Mouse (Mus musculus): Measurements from ENCODE around the gene Esrrg.

Esrrg gene

DNA sequence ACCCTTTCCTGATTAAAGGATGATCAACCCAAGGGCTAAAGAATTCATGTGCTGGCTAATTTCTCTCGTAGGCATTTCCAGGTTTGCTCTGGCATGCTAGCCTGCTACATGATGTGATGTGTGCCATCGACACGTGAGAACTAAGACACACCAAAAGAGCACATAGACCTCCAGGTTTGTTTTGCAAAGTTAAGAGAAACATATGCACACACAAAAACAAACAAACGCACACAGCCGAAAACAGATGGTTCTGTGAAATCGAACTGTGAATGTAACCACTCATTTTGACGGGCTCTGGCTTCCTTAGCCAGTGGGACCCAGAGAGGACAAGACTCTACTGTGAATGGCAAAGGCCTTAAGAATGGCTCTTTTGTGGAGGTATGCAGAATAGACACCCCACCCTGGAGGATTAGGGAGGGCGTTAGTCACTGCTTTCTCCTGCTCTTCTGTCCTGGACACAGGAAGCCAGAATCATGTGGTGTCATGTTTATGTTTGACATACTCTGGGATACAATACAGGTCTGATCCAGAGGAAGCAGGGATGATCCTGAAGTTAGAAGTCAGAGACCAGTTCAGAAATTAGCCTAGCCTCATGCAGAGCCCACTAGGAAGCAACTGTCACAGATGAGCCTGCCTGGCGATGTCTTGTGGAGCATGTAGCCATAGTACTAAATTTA lies 217.0 kb downstream of the Esrrg start:
- in situ Hi-C loops (cut with MboI, MseI) = no loop called here

GRCm38 (mm10) chr1:187826140-187826539 lies 217.5 kb downstream of the Esrrg start:
- in situ Hi-C loops (cut with MboI, MseI) = no loop called here

DNA sequence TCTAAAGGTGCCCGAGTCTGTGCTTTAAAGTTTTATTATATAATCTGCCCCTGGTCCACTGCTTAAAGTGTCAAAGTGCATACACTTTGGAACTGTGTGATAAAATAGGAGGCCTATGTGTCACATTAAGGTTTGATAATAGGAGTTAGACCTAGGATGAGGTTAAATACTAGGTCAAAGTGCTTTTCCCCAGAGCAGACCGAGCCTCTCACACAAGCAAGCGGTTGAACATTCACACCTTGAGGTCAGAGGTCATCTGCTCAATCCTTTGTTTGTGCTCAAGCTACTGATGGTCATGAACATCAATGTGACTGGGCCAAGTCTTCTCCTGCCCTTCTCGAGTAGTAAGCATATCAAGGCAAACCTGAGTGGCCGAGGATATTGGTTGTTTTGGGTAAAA lies 218.3 kb downstream of the Esrrg start:
- in situ Hi-C loops (cut with MboI, MseI) = no loop called here

DNA sequence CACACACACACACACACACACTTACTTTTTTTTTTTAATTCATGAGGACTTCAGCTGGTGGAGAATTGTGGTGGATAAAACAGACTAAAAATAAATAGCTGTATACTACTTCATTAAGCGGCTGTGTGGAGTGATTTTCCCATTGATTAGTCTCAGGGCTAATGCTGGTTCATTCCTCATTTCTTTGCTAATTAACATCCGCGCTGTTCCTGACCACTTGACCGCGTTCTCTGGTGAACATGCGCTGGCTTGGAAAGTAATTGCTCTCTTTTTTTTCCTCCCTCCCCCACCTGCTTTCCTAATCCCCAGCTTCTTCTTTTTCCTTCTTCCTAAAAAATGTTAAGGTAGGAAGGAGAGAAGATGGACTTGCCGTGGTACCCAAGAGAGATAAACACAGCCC lies 222.3 kb downstream of the Esrrg start:
- in situ Hi-C loops (cut with MboI, MseI) = no loop called here

DNA sequence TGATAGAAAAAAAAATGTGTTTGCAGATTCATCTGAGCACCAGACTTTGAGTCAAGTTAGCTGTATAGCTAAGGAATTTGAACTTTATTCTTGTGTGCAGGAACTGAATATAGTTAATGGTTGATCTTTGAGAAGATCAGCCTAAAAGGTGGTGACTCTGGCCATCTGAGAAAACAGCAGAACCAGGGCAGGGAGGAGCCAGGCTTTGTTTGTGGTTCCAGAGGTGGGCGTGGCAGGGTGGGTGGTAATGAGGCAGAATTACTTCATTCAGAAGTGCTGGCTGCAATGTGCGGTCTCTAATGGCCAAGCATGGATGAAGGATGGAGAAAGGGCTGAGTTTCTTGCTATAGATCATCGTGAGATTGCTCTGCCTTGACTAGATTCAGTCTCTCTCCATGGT lies 224.3 kb downstream of the Esrrg start:
- in situ Hi-C loops (cut with MboI, MseI) = no loop called here

DNA sequence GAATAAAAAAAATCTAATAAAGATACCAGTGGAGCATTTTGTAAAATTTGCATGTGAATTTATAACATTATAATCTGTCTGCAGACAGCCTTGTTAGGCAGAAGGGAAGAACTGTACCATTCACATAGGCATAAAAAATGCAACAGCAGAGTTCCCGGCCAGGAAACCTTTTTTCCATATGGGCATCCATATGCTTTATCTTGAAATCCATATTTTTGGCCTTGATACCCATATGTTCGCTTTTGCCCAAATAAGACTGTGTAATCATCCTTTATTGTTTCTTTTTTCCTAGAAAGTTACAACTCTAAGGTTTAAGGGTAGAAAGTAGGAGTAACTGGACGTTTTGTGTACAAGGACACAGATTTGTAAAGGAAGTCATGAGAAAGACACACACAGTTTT lies 226.0 kb downstream of the Esrrg start:
- in situ Hi-C loops (cut with MboI, MseI) = no loop called here

DNA sequence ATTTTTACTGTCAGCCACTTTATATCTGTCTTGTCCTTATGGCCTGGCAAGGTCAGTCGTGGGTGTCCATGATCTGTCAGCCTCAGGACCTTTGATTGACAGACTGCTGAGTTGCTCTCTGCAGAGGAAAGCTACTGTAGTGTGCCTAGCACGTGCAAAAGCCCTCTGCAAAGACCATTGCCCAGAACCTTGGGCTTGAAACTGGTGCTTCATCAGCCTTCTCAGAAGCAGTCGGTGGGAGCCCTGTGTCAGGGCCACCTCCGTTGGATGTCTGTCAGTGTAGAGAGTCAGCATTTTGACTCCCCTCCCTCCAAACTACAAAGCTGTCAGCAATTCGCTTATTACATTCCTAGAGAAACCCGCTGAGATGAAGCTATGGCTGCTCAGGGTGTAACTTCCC lies 227.8 kb downstream of the Esrrg start:
- in situ Hi-C loops (cut with MboI, MseI) = no loop called here

DNA sequence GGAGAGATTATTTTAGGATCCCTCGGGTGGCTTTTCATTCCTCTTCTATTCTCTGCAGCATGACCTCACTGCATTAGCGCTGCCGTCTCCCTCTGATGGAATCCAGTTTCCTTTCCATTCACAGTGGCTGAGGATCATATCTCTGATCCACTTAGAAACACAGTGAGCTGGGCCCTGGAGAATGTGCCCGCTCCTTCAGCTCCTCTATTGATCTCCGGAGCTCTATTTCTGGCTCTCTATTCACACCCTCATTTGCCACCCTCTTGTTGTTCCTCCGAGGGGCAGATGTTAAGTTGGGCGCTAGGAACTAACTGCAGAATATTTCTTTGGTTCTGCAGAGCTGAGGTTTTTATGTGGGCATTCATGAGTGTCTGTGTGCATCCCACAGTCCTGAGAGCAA lies 228.3 kb downstream of the Esrrg start:
- in situ Hi-C loops (cut with MboI, MseI) = no loop called here

- in situ Hi-C loops (cut with MboI, MseI) = no loop called here
Measured at GRCm38 (mm10) chr1:187841629-187842028, 233.0 kb downstream of the Esrrg start.

GRCm38 (mm10) chr1:187842702-187843101 lies 234.1 kb downstream of the Esrrg start:
- in situ Hi-C loops (cut with MboI, MseI) = no loop called here

GRCm38 (mm10) chr1:187854148-187854547 lies 245.6 kb downstream of the Esrrg start:
- in situ Hi-C loops (cut with MboI, MseI) = no loop called here

- in situ Hi-C loops (cut with MboI, MseI) = no loop called here
Measured at GRCm38 (mm10) chr1:187862339-187862738, 253.7 kb downstream of the Esrrg start.

DNA sequence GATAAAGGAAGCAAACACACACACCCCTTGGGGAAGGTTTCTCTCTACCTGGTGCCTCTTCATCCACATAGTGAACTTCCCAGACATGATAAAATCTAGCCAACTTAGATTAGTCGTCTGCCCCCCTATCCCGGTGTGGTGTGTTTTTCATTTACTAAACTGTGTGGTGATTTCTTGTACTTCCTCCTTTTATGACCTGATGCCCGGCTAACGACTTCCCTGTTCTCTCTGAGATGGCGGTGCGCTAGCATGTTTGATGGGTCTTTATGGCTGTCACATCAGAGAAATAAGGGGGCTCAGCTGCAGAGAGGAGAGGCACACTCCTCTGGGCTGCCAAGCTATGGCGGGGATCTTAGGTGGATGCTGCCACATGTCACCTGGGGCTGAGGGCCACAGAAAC lies 259.8 kb downstream of the Esrrg start:
- in situ Hi-C loops (cut with MboI, MseI) = no loop called here

- in situ Hi-C loops (cut with MboI, MseI) = no loop called here
Measured at GRCm38 (mm10) chr1:187872208-187872607, 263.6 kb downstream of the Esrrg start.

DNA sequence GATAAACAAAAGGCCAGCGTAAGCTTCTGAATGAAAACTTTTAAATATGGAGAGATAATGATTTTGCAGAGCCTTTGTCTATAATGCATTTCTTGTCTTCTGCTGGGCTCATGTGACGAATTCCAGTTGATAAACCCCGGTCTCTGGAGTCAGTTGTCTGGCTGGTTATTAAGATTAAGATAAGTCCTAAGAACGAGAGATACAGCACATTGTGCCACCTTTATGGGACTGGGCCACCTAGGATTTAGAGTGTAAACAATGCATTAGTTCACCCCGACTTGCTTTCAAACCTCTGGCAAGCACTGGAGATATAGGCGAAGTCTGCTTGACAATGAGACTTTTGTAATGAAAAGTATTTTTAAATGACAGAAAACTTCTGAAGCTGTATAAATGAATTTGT lies 264.2 kb downstream of the Esrrg start:
- in situ Hi-C loops (cut with MboI, MseI) = no loop called here

DNA sequence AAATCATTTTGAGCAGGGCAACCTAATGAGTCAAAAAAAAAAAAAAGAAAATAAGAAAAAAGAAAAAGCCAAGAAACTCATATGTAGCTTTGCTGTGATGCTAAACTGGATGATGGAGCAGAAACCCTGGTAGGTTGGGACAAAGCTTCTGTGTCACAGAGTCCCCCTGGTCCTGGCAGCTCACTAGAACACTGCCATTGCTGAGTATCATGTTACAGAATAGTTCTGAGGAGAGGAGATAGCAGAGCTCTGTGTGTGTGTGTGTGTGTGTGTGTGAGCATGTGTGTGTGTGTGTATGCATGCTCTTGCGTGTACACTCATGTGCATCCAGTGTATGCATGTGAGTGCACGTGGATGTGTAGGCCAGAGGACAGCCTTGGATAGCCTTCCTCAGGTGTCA lies 265.2 kb downstream of the Esrrg start:
- in situ Hi-C loops (cut with MboI, MseI) = no loop called here

- in situ Hi-C loops (cut with MboI, MseI) = no loop called here
Measured at GRCm38 (mm10) chr1:187887270-187887669, 278.7 kb downstream of the Esrrg start.

GRCm38 (mm10) chr1:187888142-187888541 lies 279.6 kb downstream of the Esrrg start:
- in situ Hi-C loops (cut with MboI, MseI) = no loop called here

DNA sequence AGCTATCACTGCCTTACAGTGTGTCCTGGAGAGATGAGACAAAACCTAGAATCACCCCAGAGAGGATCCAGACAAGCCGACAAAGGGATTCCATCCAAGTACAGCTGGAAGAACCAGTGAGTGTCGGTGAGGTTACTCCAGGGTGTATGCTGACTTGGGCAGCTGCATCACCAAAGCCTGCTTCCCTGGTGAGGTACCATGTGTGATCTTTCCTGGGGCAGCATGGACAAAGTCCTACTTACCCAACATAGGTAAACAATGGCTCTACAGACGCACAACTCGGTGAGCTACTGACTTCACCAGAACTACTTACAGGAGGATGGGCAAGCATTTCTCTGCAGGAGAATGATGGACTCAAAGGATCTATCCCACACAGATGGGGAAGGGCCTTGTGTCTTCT lies 280.5 kb downstream of the Esrrg start:
- in situ Hi-C loops (cut with MboI, MseI) = no loop called here

DNA sequence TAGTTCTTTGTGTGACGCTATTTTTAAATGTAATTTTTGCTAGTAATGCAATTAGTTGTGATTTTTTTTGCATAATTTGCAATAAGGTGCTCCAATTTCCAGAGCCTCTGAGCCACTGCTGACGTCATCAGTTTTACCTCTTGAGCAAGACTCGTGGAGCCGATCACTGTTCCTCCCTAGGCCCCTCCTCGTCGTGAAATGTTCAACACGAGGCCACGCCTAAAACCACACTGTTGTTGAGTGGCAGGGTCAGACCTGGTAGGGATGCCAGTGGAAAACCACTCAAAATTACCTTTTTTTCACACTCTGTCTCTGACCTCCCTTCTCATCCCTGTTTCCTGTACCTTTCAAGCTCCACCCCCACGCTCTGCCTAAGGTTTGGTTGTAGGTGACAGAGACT lies 282.7 kb downstream of the Esrrg start:
- in situ Hi-C loops (cut with MboI, MseI) = no loop called here

- in situ Hi-C loops (cut with MboI, MseI) = no loop called here
Measured at GRCm38 (mm10) chr1:187895459-187895858, 286.9 kb downstream of the Esrrg start.

- in situ Hi-C loops (cut with MboI, MseI) = no loop called here
Measured at GRCm38 (mm10) chr1:187896291-187896690, 287.7 kb downstream of the Esrrg start.

DNA sequence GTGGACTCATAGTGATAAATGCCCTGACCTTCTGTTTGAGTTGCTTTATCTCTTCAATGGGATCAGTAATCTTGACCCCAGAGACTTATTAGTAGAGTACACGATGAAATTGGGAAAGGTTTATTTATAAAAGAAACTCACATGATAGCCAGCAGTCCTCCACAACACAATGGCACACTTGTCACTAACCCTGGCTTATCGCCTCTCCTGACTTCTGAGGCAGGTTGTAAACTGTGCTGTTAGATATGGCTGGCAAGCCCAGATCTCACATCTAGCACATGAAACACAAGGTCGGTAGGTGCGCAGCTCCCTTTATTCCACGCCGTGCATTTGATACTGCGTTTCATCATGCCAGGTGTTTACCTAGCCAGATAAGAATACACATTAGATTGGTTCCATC lies 288.3 kb downstream of the Esrrg start:
- in situ Hi-C loops (cut with MboI, MseI) = no loop called here

DNA sequence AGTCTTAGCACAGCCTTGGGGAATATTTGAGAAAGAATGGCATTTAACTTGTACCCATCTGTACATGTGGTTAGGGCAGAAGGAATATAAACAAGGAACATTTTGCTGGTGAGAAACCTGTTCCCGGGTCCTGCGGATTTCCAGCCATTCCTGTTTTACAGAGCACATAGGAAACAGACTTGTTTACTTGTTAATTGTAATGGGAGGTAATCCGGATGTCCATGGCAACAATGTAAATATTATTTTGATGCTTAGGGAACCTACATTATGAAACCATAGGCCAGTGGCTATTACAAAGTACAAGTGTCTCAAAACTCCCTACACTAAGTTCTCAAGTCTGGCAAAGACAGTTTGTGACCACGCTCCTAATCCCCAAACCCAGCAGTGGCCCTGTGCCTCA lies 290.9 kb downstream of the Esrrg start:
- in situ Hi-C loops (cut with MboI, MseI) = no loop called here
